Mouse (Mus musculus) embryonic fibroblast, embryonic 13.5 days (primary cell): ENCODE results near the gene Socs2.

Source experiments
- CTCF ChIP-seq: IDR thresholded peaks from 2 replicates; pipeline ENCODE4 v1.5.1; 2011; ENCODE audit warnings: mild to moderate bottlenecking, control low read depth, low read length, moderate library complexity, borderline replicate concordance; ENCODE audit not compliant: insufficient read depth
- POLR2A ChIP-seq: IDR thresholded peaks from 2 replicates; pipeline ENCODE4 v1.6.1; 2011; ENCODE audit warnings: low read depth, mild to moderate bottlenecking, control low read depth, low read length, moderate library complexity

DNA sequence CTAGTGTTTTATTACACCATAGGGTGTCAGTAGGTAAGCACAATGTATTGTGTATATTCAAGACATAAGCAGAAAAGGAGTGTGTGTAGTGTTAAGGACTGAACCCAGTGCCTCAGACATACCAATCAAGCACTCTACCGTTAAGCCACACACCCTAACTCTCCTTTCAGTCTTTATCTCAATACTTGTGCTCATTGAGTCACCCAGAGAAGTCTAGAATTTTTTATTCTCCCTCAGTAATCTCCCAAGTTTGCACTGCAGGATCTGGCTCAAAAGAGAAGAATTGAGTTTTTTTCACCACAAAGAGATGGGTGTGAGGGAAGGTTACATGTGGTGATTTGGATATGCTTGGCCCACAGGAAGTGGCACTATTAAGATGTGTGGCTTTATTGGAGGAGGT, 45.3 kb upstream of the Socs2 start:
- no peak for TF ChIP-seq POLR2A
- TF ChIP-seq CTCF, result no peak
